Mouse (Mus musculus): Measurements from ENCODE around the gene Slc12a1. TPM values are rescaled to one million over a fixed set of nuclear protein-coding genes. Genes with fewer than 3 reads are reported as not detected.

The Slc12a1 gene
- polyA plus RNA-seq, 1 experiment from 2014 or later: 38.0 TPM

- WGBS: 31% methylated on average over 7 of the region's 7 CpGs
These were observed 15.5 kb upstream of the Slc12a1 start for GRCm38 (mm10) chr2:125136846-125137245.

GRCm38 (mm10) chr2:125142336-125142735 lies 10.0 kb upstream of the Slc12a1 start:
- Histone ChIP-seq H3K36me3 (no peaks in the 10 kb centered on the region), H3K9me3 (replicated peaks) (no peaks in the 10 kb centered on the region), H3K9ac (no peak overlapping the region), H3K27me3 (peaks cover 4% of the 10 kb centered on the region; the same call in 1 of the 2 replicates), H3K4me3 (replicated peaks) (no peak overlapping the region), H3K4me1 (no peaks in the 10 kb centered on the region), H3K4me2 (no peak overlapping the region), H3K27ac (no peak overlapping the region)
- no peak for ATAC-seq (replicated peaks; ENCODE audit: low FRiP score)

More at GRCm38 (mm10) chr2:125136846-125137245, 15.5 kb upstream of the Slc12a1 start:
- Histone ChIP-seq H3K27ac (no peak overlapping the region), H3K36me3 (no peaks in the 10 kb centered on the region), H3K9ac (no peak overlapping the region), H3K4me2 (peak overlapping the region; percentile 74), H3K9me3 (replicated peaks) (no peaks in the 10 kb centered on the region), H3K4me1 (peaks cover 10% of the 10 kb centered on the region), H3K4me3 (replicated peaks) (peak overlapping the region; percentile 38; the same call in 1 of the 2 replicates), H3K27me3 (peaks cover 16% of the 10 kb centered on the region)
- ATAC-seq (replicated peaks; ENCODE audit: low FRiP score): no peak

GRCm38 (mm10) chr2:125154294-125154693 lies 2.0 kb downstream of the Slc12a1 start:
- H3K4me3 ChIP-seq (replicated peaks): no peak overlapping the region
- 0 out of 2 replicates have a peak, but pooled peaks cover 4% of the 10 kb centered on the region for H3K27me3 ChIP-seq
- H3K9ac ChIP-seq: no peak overlapping the region
- no peaks in the 10 kb centered on the region for H3K36me3 ChIP-seq
- ATAC-seq (replicated peaks; ENCODE audit: low FRiP score): no peak
- no peaks in the 10 kb centered on the region for H3K4me1 ChIP-seq
- no peaks in the 10 kb centered on the region for H3K9me3 ChIP-seq (replicated peaks)
- H3K27ac ChIP-seq: no peak overlapping the region
- no peak overlapping the region for H3K4me2 ChIP-seq
- WGBS: 85% methylated on average over 9 of the region's 9 CpGs

- Histone ChIP-seq H3K9me3 (replicated peaks) (no peaks in the 10 kb centered on the region), H3K4me3 (replicated peaks) (no peak overlapping the region), H3K4me2 (no peak overlapping the region), H3K27ac (no peak overlapping the region), H3K4me1 (no peaks in the 10 kb centered on the region), H3K27me3 (0 out of 2 replicates have a peak, but pooled peaks cover 4% of the 10 kb centered on the region), H3K36me3 (no peaks in the 10 kb centered on the region), H3K9ac (no peak overlapping the region)
- ATAC-seq (replicated peaks; ENCODE audit: low FRiP score): no peak
- 5% methylated on average over 2 of the region's 2 CpGs for WGBS
These were observed 3.2 kb downstream of the Slc12a1 start for GRCm38 (mm10) chr2:125155504-125155903.

- H3K27ac ChIP-seq: no peak overlapping the region
- H3K9ac ChIP-seq: no peak overlapping the region
- H3K4me2 ChIP-seq: no peak overlapping the region
- H3K36me3 ChIP-seq: no peaks in the 10 kb centered on the region
- H3K4me1 ChIP-seq: no peaks in the 10 kb centered on the region
- 56% methylated on average over 4 of the region's 4 CpGs for WGBS
- peak; percentile 52 for ATAC-seq (replicated peaks; ENCODE audit: low FRiP score)
- H3K9me3 ChIP-seq (replicated peaks): no peaks in the 10 kb centered on the region
- no peak overlapping the region for H3K4me3 ChIP-seq (replicated peaks)
- peaks cover 5% of the 10 kb centered on the region; the same call in 1 of the 2 replicates for H3K27me3 ChIP-seq
These were observed 9.7 kb downstream of the Slc12a1 start for GRCm38 (mm10) chr2:125162012-125162470.

- Histone ChIP-seq H3K4me3 (replicated peaks) (no peak overlapping the region), H3K4me1 (no peaks in the 10 kb centered on the region), H3K9ac (no peak overlapping the region), H3K9me3 (replicated peaks) (no peaks in the 10 kb centered on the region), H3K4me2 (no peak overlapping the region), H3K36me3 (no peaks in the 10 kb centered on the region), H3K27ac (no peak overlapping the region), H3K27me3 (no peaks in the 10 kb centered on the region)
- WGBS: 78% methylated on average over 7 of the region's 7 CpGs
- ATAC-seq (replicated peaks; ENCODE audit: low FRiP score): no peak
These were observed 26.0 kb downstream of the Slc12a1 start for GRCm38 (mm10) chr2:125178225-125178798.

- 76% methylated on average over 11 of the region's 11 CpGs for WGBS
- Histone ChIP-seq H3K27ac (no peak overlapping the region), H3K27me3 (no peaks in the 10 kb centered on the region), H3K4me2 (no peak overlapping the region), H3K9ac (no peak overlapping the region), H3K4me1 (no peaks in the 10 kb centered on the region), H3K4me3 (replicated peaks) (no peak overlapping the region), H3K9me3 (replicated peaks) (no peaks in the 10 kb centered on the region), H3K36me3 (no peaks in the 10 kb centered on the region)
- ATAC-seq (replicated peaks; ENCODE audit: low FRiP score): no peak
These were observed 35.6 kb downstream of the Slc12a1 start for GRCm38 (mm10) chr2:125187904-125188303.

GRCm38 (mm10) chr2:125189197-125189596 lies 36.9 kb downstream of the Slc12a1 start:
- WGBS: 2% methylated on average over 2 of the region's 2 CpGs
- no peak overlapping the region for H3K4me3 ChIP-seq (replicated peaks)
- no peak; the same call in 1 of the 2 replicates for ATAC-seq (replicated peaks; ENCODE audit: low FRiP score)

GRCm38 (mm10) chr2:125192905-125193304 lies 40.6 kb downstream of the Slc12a1 start:
- H3K9ac ChIP-seq: no peak overlapping the region
- H3K9me3 ChIP-seq (replicated peaks): no peaks in the 10 kb centered on the region
- H3K4me2 ChIP-seq: no peak overlapping the region
- ATAC-seq (replicated peaks; ENCODE audit: low FRiP score): no peak
- H3K4me1 ChIP-seq: no peaks in the 10 kb centered on the region
- H3K4me3 ChIP-seq (replicated peaks): no peak overlapping the region
- no peak overlapping the region for H3K27ac ChIP-seq
- no peaks in the 10 kb centered on the region for H3K27me3 ChIP-seq
- H3K36me3 ChIP-seq: no peaks in the 10 kb centered on the region

More at GRCm38 (mm10) chr2:125189197-125189596, 36.9 kb downstream of the Slc12a1 start:
- H3K4me1 ChIP-seq: no peaks in the 10 kb centered on the region
- H3K27me3 ChIP-seq: no peaks in the 10 kb centered on the region
- H3K4me2 ChIP-seq: no peak overlapping the region
- no peak overlapping the region for H3K27ac ChIP-seq
- H3K9ac ChIP-seq: no peak overlapping the region
- H3K9me3 ChIP-seq (replicated peaks): no peaks in the 10 kb centered on the region
- no peaks in the 10 kb centered on the region for H3K36me3 ChIP-seq

- WGBS: 76% methylated on average over 7 of the region's 7 CpGs
These were observed 44.5 kb downstream of the Slc12a1 start for GRCm38 (mm10) chr2:125196771-125197170.

GRCm38 (mm10) chr2:125208894-125209596 lies 56.7 kb downstream of the Slc12a1 start:
- ATAC-seq (replicated peaks; ENCODE audit: low FRiP score): no peak
- no peaks in the 10 kb centered on the region for H3K9me3 ChIP-seq (replicated peaks)
- H3K9ac ChIP-seq: no peak overlapping the region
- H3K4me2 ChIP-seq: no peak overlapping the region
- H3K4me1 ChIP-seq: 0 out of 2 replicates have a peak, but pooled peaks cover 5% of the 10 kb centered on the region
- H3K27ac ChIP-seq: no peak overlapping the region
- 56% methylated on average over 14 of the region's 14 CpGs for WGBS
- H3K27me3 ChIP-seq: no peaks in the 10 kb centered on the region
- H3K36me3 ChIP-seq: no peaks in the 10 kb centered on the region
- no peak overlapping the region for H3K4me3 ChIP-seq (replicated peaks)

More at GRCm38 (mm10) chr2:125196771-125197170, 44.5 kb downstream of the Slc12a1 start:
- Histone ChIP-seq H3K27me3 (no peaks in the 10 kb centered on the region), H3K4me3 (replicated peaks) (no peak overlapping the region), H3K9me3 (replicated peaks) (no peaks in the 10 kb centered on the region), H3K36me3 (no peaks in the 10 kb centered on the region), H3K4me1 (no peaks in the 10 kb centered on the region), H3K4me2 (no peak overlapping the region), H3K9ac (no peak overlapping the region), H3K27ac (no peak overlapping the region)
- ATAC-seq (replicated peaks; ENCODE audit: low FRiP score): no peak

GRCm38 (mm10) chr2:125211831-125212510 lies 59.7 kb downstream of the Slc12a1 start:
- H3K4me3 ChIP-seq (replicated peaks): no peak overlapping the region
- H3K27me3 ChIP-seq: no peaks in the 10 kb centered on the region
- no peak overlapping the region for H3K9ac ChIP-seq
- no peaks in the 10 kb centered on the region for H3K9me3 ChIP-seq (replicated peaks)
- no peak overlapping the region for H3K27ac ChIP-seq
- no peaks in the 10 kb centered on the region for H3K36me3 ChIP-seq
- H3K4me2 ChIP-seq: no peak overlapping the region
- H3K4me1 ChIP-seq: 0 out of 2 replicates have a peak, but pooled peaks cover 5% of the 10 kb centered on the region
- WGBS: 57% methylated on average over 10 of the region's 10 CpGs
- ATAC-seq (replicated peaks; ENCODE audit: low FRiP score): no peak

All from kidney, embryonic 15.5 days (tissue).